Mouse (Mus musculus): Measurements from ENCODE around the gene Psg16. TPM values are rescaled to one million over a fixed set of nuclear protein-coding genes. Genes with fewer than 3 reads are reported as not detected.

Gene Psg16
- polyA plus RNA-seq, 1 experiment from 2014 or later: not detected

DNA sequence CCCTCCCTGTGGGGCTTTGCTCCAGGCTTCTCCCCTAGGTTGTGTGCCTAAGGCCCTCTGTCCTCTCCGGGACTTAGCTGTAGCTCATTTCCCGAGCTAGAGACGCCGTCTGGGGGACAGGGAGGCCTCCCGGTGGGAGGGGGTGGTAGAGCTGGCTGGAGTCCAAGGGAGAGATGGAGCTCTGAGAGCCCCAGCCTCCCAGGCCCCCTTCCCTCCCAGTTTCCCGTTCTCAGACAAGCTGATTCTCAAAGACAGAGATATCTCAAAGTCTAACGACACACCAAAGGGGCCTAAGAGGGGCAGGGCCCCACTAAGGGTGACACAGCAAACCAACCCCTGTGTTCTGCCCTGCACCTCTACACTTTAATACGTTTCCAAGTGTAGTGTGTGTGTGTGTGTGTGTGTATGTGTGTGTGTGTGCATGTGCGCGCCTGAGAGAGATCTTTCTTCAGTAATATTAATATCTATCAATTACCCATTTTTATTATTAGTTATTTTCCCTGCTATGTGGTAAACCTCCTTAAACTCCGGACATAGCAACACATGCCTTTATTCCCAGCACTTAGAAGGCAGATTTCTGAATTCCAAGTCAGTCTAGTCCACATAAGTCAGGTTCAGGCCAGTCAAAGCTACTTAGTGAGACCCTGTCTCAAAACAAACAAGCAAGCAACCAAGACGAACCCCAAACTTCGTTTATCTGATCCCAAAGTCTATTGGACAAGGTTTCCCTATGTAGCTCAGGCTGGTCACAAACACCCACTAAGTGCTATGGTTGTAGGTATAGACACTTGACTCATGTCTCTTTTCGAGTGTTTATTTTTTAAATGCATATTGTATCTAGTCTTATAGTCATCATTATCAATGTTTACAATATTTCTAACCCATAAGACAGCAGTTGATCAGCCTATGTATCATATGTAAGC, 17.0 kb upstream of the Psg16 start:
- ATAC-seq (ENCODE audit: extremely low read depth, insufficient number of reproducible peaks, low FRiP score, low TSS enrichment): peak; percentile 23; the same call in 1 of the 2 replicates
- peaks cover 69% of the 10 kb centered on the region for H3K4me1 ChIP-seq
- H3K4me2 ChIP-seq: peak overlapping the region; percentile 94
- H3K9me3 ChIP-seq: no peaks in the 10 kb centered on the region
- H3K9ac ChIP-seq: peak overlapping the region; percentile 87
- peak overlapping the region; percentile 69 for H3K4me3 ChIP-seq
- 21% methylated on average over 14 of the region's 14 CpGs for WGBS
- no peaks in the 10 kb centered on the region for H3K27me3 ChIP-seq (replicated peaks)
- peaks cover 34% of the 10 kb centered on the region for H3K36me3 ChIP-seq
- peak overlapping the region; percentile 99 for H3K27ac ChIP-seq (replicated peaks)

DNA sequence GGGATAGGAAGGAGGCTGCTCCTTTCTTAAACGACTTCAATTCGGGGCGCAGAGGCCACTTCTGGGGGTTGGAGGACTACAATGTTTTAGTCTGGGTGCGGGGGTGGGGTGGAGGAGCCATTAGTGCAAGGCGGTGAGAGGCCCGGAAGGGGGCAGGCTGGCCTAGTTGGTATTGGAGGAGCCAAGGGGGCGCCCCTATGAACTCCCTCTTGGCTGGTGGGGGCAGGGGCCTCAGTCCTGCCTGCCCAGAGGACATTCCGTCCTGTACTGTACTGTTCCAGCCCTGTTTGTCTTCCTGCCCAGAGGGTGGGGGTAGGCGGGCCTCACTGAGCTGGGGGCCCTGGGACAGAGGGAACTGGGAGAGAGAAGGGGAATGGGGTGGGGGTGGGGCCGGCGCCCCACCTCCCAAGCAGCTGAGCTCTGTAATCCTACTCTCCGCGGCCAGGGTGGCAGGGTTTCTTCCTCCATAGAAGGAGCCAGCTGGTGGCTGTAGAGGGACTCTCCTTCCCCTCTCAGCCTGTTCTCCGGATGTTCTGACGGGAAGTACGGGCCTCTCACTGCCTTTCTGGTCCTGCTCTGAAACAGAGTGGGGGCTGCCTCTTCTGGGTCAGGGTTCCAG, 15.7 kb upstream of the Psg16 start:
- Histone ChIP-seq H3K4me3 (peak overlapping the region; percentile 33), H3K27ac (replicated peaks) (peak overlapping the region; percentile 99), H3K36me3 (peaks cover 25% of the 10 kb centered on the region), H3K9me3 (no peaks in the 10 kb centered on the region), H3K9ac (peak overlapping the region; percentile 93), H3K4me2 (peak overlapping the region; percentile 92), H3K27me3 (replicated peaks) (no peaks in the 10 kb centered on the region), H3K4me1 (peaks cover 76% of the 10 kb centered on the region)
- ATAC-seq (ENCODE audit: extremely low read depth, insufficient number of reproducible peaks, low FRiP score, low TSS enrichment): peak; percentile 64
- under 1% methylated on average over 15 of the region's 16 CpGs for WGBS

DNA sequence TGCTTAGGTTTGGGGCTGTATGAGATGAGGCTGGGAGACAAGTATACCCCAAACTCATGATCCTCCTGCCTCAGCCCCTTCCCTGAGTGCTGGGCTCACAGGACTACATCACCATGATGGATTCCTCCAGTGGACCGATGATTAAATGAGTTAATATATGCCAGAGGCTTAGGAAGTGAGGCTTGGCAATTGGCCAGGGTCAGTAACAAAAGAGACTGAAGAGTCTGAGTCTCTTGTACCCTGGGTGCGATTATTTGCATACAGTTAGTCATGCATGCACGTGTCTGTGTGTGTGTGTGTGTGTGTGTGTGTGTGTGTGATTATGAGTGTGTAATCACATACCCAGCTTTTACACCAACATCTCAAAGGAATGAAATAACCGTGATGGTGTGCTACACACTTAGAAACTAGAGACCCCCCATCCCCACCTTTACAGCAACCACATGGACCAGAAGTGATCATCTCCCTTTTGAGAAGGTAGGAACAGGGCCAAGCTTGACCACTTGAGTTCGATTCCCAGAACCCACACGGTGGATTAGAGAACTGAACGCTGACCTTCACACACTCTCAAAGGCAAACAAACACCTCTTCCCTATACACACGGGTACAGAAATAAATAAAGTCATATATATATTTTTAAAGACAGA, 14.9 kb upstream of the Psg16 start:
- peak overlapping the region; percentile 33 for H3K4me3 ChIP-seq
- H3K4me2 ChIP-seq: peak overlapping the region; percentile 92
- H3K4me1 ChIP-seq: peaks cover 78% of the 10 kb centered on the region
- H3K27ac ChIP-seq (replicated peaks): peak overlapping the region; percentile 99
- peak overlapping the region; percentile 93 for H3K9ac ChIP-seq
- peaks cover 18% of the 10 kb centered on the region for H3K36me3 ChIP-seq
- H3K27me3 ChIP-seq (replicated peaks): no peaks in the 10 kb centered on the region
- WGBS: 30% methylated on average over 8 of the region's 8 CpGs
- ATAC-seq (ENCODE audit: extremely low read depth, insufficient number of reproducible peaks, low FRiP score, low TSS enrichment): no peak
- no peaks in the 10 kb centered on the region for H3K9me3 ChIP-seq

DNA sequence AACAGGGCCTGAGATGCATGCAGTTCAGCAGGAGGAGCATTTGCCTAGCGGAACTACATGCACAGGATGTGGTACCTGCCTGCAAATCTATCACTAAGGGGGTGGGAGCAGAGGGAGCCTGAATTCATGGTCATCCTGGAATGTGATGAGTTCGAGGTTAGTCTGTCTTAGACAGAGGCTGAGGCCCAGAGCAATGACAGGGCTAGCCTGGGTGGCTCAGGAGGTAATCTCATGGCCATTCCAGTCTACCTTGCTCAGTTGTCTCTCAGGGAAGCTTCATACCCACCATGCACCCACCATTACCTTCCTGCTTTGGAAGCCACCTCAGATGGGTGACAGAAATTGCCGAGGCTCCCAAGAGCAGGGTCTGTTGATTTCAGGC, 14.4 kb upstream of the Psg16 start:
- H3K27ac ChIP-seq (replicated peaks): peak overlapping the region; percentile 99
- H3K27me3 ChIP-seq (replicated peaks): no peaks in the 10 kb centered on the region
- peaks cover 78% of the 10 kb centered on the region for H3K4me1 ChIP-seq
- H3K36me3 ChIP-seq: peaks cover 13% of the 10 kb centered on the region
- peak overlapping the region; percentile 93 for H3K9ac ChIP-seq
- no peaks in the 10 kb centered on the region for H3K9me3 ChIP-seq
- H3K4me3 ChIP-seq: peak overlapping the region; percentile 78
- no peak for ATAC-seq (ENCODE audit: extremely low read depth, insufficient number of reproducible peaks, low FRiP score, low TSS enrichment)
- WGBS: 57% methylated on average over 3 of the region's 3 CpGs
- peak overlapping the region; percentile 92 for H3K4me2 ChIP-seq

DNA sequence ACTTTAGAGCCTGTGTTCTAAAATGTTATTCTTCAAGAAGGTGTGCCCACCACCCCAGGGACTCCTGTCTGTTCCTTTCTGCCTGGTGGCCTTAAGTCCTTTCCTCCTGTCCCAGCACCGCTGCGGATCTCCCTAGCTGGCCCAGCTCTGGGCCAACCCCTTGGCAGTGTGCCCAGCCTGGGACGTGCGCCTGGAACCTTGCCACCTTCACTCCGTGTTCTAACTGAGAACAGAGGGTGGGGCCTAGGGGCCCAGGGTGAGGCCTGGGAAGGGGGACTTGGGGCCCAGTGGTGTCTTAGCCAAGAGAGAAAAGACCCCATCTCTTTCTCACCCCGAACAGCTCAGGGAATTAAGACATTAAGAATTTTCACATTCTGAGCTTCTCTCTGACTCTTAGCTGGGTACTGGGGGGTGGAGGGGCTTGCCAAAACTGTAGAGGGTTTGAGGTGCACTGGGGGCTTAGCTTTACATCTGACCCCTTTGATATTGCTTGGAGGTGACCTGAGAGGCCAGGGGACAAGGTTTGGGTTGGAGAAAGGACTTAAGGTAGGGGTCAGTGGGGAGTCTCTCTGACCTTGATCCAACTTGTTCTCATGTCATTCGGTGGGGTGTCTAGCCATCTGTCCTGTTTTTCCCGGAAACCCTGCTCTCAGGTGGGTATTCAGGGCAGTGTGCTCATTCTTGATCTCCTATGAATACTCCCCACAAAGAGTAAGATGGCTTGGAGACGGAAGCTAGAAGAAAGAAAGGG, 13.6 kb upstream of the Psg16 start:
- peak; percentile 7; the same call in 1 of the 2 replicates for ATAC-seq (ENCODE audit: extremely low read depth, insufficient number of reproducible peaks, low FRiP score, low TSS enrichment)
- WGBS: 23% methylated on average over 9 of the region's 9 CpGs
- Histone ChIP-seq H3K4me2 (peak overlapping the region; percentile 92), H3K4me1 (peaks cover 75% of the 10 kb centered on the region), H3K4me3 (peak overlapping the region; percentile 78), H3K9me3 (no peaks in the 10 kb centered on the region), H3K9ac (peak overlapping the region; percentile 93), H3K27ac (replicated peaks) (peak overlapping the region; percentile 99), H3K27me3 (replicated peaks) (no peaks in the 10 kb centered on the region), H3K36me3 (peaks cover 5% of the 10 kb centered on the region)

DNA sequence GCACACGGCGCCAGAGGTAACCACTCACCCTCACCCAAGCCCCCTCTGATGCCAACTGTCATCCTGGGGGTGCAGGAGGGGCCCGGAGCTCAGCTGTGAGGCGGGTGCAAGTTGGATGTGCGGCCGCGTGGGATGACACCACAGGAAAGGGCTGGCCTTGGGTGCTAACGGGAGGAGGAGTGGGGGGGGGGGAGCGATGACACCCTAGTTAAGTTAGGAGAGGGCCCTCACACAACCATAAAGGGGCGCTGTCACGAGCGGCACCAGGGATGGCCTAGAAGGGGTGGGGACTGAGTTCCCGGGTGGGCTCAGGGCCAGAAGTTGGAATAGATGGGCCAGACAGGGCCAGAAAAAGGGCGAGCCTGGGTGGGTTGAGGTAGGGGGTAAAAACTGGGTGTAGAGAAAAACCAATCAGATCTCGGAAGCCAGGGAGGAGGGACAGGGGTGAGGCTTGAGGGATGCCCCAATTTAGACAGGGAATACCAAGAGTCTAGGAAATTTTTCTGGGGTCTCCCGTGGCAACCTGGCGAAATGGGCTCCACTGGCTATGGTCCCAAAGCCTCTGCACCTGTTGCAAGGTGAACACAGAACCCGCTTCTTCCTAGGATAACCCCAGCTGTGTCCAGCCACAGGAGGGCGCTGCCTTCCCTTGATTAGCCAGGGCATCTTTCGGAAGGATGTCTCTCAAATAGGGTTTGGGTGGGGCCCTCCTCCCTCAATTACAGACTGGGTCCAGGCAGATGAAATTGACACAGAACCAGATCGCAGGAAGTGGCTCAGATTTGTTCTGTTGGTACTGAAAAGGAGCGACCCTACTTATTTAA, 12.8 kb upstream of the Psg16 start:
- peak overlapping the region; percentile 99 for H3K27ac ChIP-seq (replicated peaks)
- H3K36me3 ChIP-seq: no peaks in the 10 kb centered on the region
- peak overlapping the region; percentile 78 for H3K4me3 ChIP-seq
- H3K9ac ChIP-seq: peak overlapping the region; percentile 93
- H3K27me3 ChIP-seq (replicated peaks): no peaks in the 10 kb centered on the region
- WGBS: 63% methylated on average over 22 of the region's 22 CpGs
- no peak for ATAC-seq (ENCODE audit: extremely low read depth, insufficient number of reproducible peaks, low FRiP score, low TSS enrichment)
- peak overlapping the region; percentile 92 for H3K4me2 ChIP-seq
- peaks cover 68% of the 10 kb centered on the region for H3K4me1 ChIP-seq
- H3K9me3 ChIP-seq: no peaks in the 10 kb centered on the region

DNA sequence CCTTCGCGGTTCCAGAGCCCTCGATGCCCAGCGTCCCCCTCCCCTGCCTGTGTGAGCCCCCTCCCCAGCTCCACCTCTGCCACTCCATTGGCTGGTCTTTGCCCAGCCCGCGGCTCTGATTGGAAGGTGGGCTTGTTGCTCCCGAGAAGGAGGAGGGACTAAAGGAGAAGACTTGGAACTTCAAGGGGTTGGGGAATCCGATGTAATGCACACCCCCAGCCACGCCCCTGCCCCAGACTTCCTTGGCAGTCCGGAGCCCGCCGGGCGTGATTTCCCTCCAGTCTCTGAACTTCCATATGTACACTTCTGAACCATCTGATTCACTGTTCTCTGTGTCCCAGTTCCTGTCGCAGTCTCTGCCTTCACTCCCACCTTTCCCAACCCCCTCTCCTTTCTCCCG, 11.5 kb upstream of the Psg16 start, which contains the start of gene Hif3a:
Gene Hif3a, minus strand, starts transcription at position 39 of the 400 bp plus-strand sequence.
- Histone ChIP-seq H3K4me2 (peak within 1 kb of the TSS; percentile 92), H3K36me3 (no peaks in the 10 kb centered on the region), H3K9ac (peak within 1 kb of the TSS; percentile 93), H3K4me3 (peak within 1 kb of the TSS; percentile 78), H3K27me3 (replicated peaks) (no peaks in the 10 kb centered on the region), H3K27ac (replicated peaks) (peak within 1 kb of the TSS; percentile 99), H3K4me1 (peaks cover 55% of the 10 kb centered on the region), H3K9me3 (no peaks in the 10 kb centered on the region)
- under 1% methylated on average over 15 of the region's 15 CpGs for WGBS
- peak; percentile 50; the same call in 1 of the 2 replicates for ATAC-seq (ENCODE audit: extremely low read depth, insufficient number of reproducible peaks, low FRiP score, low TSS enrichment)

DNA sequence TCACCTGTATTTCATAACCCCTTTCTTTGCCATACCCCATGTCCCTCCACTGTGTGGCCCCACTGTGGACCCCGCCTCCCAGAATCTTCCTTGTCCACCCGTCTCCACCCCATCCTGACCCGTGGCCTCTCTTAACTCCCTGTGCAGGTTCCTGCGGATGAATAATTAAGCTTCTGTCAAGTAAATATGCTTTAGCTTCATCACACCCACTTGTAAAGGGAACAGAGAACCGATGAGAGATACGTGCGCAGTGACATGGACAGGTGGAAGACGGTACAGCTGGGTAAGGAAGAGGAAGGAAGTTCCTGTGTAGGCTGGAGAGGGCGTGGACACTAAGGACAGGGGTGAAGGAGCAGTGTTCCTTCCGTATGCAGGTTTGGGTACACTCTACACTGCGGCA, 11.0 kb upstream of the Psg16 start:
- peaks cover 53% of the 10 kb centered on the region for H3K4me1 ChIP-seq
- WGBS: 11% methylated on average over 11 of the region's 11 CpGs
- no peak for ATAC-seq (ENCODE audit: extremely low read depth, insufficient number of reproducible peaks, low FRiP score, low TSS enrichment)
- H3K9ac ChIP-seq: peak overlapping the region; percentile 93
- peak overlapping the region; percentile 79 for H3K27ac ChIP-seq (replicated peaks)
- peak overlapping the region; percentile 92 for H3K4me2 ChIP-seq
- no peaks in the 10 kb centered on the region for H3K36me3 ChIP-seq
- H3K27me3 ChIP-seq (replicated peaks): no peaks in the 10 kb centered on the region
- peak overlapping the region; percentile 78 for H3K4me3 ChIP-seq
- no peaks in the 10 kb centered on the region for H3K9me3 ChIP-seq

DNA sequence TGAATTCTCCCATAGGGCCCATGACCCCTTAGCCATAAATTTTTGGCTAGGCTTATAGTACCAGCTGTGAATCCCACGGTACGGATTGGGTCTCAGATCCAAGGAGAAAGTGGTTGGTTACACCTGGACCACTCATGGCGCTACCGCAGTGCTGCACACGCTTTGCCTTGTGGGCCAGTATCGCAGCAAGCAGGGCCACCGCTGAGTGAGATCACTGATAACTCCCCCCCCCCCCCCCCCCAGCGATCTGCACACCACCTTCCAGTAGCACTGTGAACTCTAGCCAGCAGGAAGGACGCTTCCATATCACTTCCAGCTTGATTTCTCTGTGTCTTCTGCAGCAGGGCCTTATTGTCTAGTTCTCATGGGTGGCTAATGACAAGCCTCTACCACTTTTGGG, 8.2 kb upstream of the Psg16 start:
- no peak for ATAC-seq (ENCODE audit: extremely low read depth, insufficient number of reproducible peaks, low FRiP score, low TSS enrichment)
- H3K27ac ChIP-seq (replicated peaks): no peak overlapping the region
- H3K4me1 ChIP-seq: peaks cover 25% of the 10 kb centered on the region
- no peak overlapping the region for H3K9ac ChIP-seq
- no peak overlapping the region for H3K4me3 ChIP-seq
- H3K36me3 ChIP-seq: no peaks in the 10 kb centered on the region
- H3K27me3 ChIP-seq (replicated peaks): no peaks in the 10 kb centered on the region
- H3K9me3 ChIP-seq: no peaks in the 10 kb centered on the region
- no peak overlapping the region for H3K4me2 ChIP-seq
- WGBS: 76% methylated on average over 8 of the region's 9 CpGs

DNA sequence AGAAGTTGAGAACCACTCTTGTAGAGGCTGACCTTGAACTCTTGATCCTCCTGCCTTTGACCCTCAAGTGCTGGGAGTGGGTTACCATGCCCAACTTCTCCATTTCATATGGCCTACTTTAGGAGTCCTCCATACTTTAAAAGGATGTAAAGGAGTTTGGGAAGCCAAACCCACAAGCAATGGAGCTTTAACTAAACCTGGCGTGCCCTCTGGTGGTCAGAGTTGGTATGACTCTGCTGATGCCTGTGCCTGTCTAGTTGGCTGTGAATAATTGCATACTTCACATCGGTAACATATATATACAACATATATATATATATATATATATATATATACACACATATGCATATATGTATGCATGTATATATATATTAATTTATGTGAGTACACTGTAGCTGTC, 7.4 kb upstream of the Psg16 start:
- H3K9me3 ChIP-seq: no peaks in the 10 kb centered on the region
- no peaks in the 10 kb centered on the region for H3K27me3 ChIP-seq (replicated peaks)
- peaks cover 17% of the 10 kb centered on the region for H3K4me1 ChIP-seq
- no peak overlapping the region for H3K27ac ChIP-seq (replicated peaks)
- WGBS: 10% methylated on average over 2 of the region's 2 CpGs
- no peaks in the 10 kb centered on the region for H3K36me3 ChIP-seq
- no peak for ATAC-seq (ENCODE audit: extremely low read depth, insufficient number of reproducible peaks, low FRiP score, low TSS enrichment)
- H3K4me3 ChIP-seq: no peak overlapping the region
- H3K4me2 ChIP-seq: no peak overlapping the region
- no peak overlapping the region for H3K9ac ChIP-seq

Data from heart, embryonic 13.5 days (tissue).